8 mouse cellular contexts compared by ENCODE assay signal in genomic region chr4:41348584-41349198, GRCm38 (mm10). TPM values are rescaled to one million over a fixed set of nuclear protein-coding genes. Genes with fewer than 3 reads are reported as not detected.
DNase-seq lines count a peak whose midpoint lies in the region; ATAC-seq and TF ChIP-seq lines count a peak whose summit lies in the region.

Ubap1 (plus strand) TSS chr4:41348996.

- peak within 1 kb of the TSS; percentile 38 for H3K27ac ChIP-seq in MEL (ENCODE audit: control insufficient read depth, low read depth, low read length)
- peak within 1 kb of the TSS; percentile 75 for H3K27ac ChIP-seq in cerebellum, adult 2 months (ENCODE audit: insufficient read depth, low read length)
- H3K27ac ChIP-seq in forebrain, postnatal 0 days (ENCODE audit: low read depth, low read length) = peak within 1 kb of the TSS; percentile 92
- H3K27ac ChIP-seq in lung, embryonic 15.5 days = peak within 1 kb of the TSS; percentile 98

- H3K36me3 ChIP-seq in MEL (ENCODE audit: control insufficient read depth in 1 of 2, insufficient read depth in 2 of 2, low read length in 2 of 2) = peaks cover 0 to 23% of the 10 kb centered on the region in 2 experiments; a peak in 2 of 4 replicates
- no peaks in the 10 kb centered on the region for H3K36me3 ChIP-seq in forebrain, postnatal 0 days (ENCODE audit: insufficient read depth)
- peaks cover 7% of the 10 kb centered on the region for H3K36me3 ChIP-seq in lung, embryonic 15.5 days

- H3K27me3 ChIP-seq in MEL (ENCODE audit: control insufficient read depth in 1 of 2, insufficient read depth in 2 of 2, low read length in 2 of 2) = no peaks in the 10 kb centered on the region
- H3K27me3 ChIP-seq in cerebellum, adult 2 months (ENCODE audit: control insufficient read depth, insufficient read depth, low read length) = no peaks in the 10 kb centered on the region
- no peaks in the 10 kb centered on the region for H3K27me3 ChIP-seq in forebrain, postnatal 0 days (ENCODE audit: insufficient read depth, low read length)
- H3K27me3 ChIP-seq in lung, embryonic 15.5 days = no peaks in the 10 kb centered on the region

- H3K9ac ChIP-seq in MEL (ENCODE audit: control insufficient read depth, low read depth, low read length, poor library complexity, severe bottlenecking) = peak within 1 kb of the TSS; percentile 82
- peak within 1 kb of the TSS; percentile 76 for H3K9ac ChIP-seq in forebrain, postnatal 0 days
- H3K9ac ChIP-seq in lung, embryonic 15.5 days = peak within 1 kb of the TSS; percentile 89

- peak; percentile 80 to 89 for TF ChIP-seq POLR2A in MEL (IDR thresholded peaks at IDR 0.05; ENCODE audit: control insufficient read depth in 1 of 2, insufficient read depth in 1 of 2, low read depth in 1 of 2, low read length in 2 of 2, poor library complexity in 1 of 2)
- TF ChIP-seq POLR2A in cerebellum, adult 2 months (IDR thresholded peaks at IDR 0.05; ENCODE audit: borderline replicate concordance, insufficient read depth, low read length) = peak; percentile 84

- H3K4me3 ChIP-seq in MEL (ENCODE audit: control insufficient read depth in 1 of 2, insufficient read depth in 1 of 2, low read depth in 2 of 2, low read length in 2 of 2) = peak within 1 kb of the TSS; percentile 76 to 97
- peak within 1 kb of the TSS; percentile 80 for H3K4me3 ChIP-seq in cerebellum, adult 2 months (replicated peaks; ENCODE audit: insufficient read depth, low read depth, low read length)
- H3K4me3 ChIP-seq in forebrain, postnatal 0 days (ENCODE audit: low read depth, low read length) = peak within 1 kb of the TSS; percentile 93
- peak within 1 kb of the TSS; percentile 90 for H3K4me3 ChIP-seq in lung, embryonic 15.5 days

- peak; percentile 97 for DNase-seq in MEL (ENCODE audit: low read depth, low spot score)
- DNase-seq in cerebellum, adult 2 months = peak; percentile 92 to 95
- peak; percentile 97 for DNase-seq in forebrain, postnatal 0 days
- DNase-seq in heart, postnatal 4 days = peak; percentile 95
- DNase-seq in layer of hippocampus, adult 8-10 months (ENCODE audit: low spot score in 2 of 2) = peak; percentile 86 to 90
- peak; percentile 95 for DNase-seq in ovary, adult 18-20 months (ENCODE audit: low spot score)
- peak; percentile 92 for DNase-seq in thymus, postnatal 0 days (ENCODE audit: low spot score)

- H3K9me3 ChIP-seq in MEL (replicated peaks; ENCODE audit: insufficient read depth, low read length) = no peaks in the 10 kb centered on the region
- H3K9me3 ChIP-seq in forebrain, postnatal 0 days (ENCODE audit: low read length) = no peaks in the 10 kb centered on the region
- H3K9me3 ChIP-seq in lung, embryonic 15.5 days = no peaks in the 10 kb centered on the region

- TF ChIP-seq EP300 in MEL (IDR thresholded peaks at IDR 0.05; ENCODE audit: low read depth in 1 of 2, low read length in 2 of 2) = no peak

- H3K4me2 ChIP-seq in forebrain, postnatal 0 days (ENCODE audit: low read depth) = peak within 1 kb of the TSS; percentile 69
- peak within 1 kb of the TSS; percentile 65 for H3K4me2 ChIP-seq in lung, embryonic 15.5 days

- H3K79me2 ChIP-seq in MEL (ENCODE audit: control insufficient read depth, insufficient read depth, low read length, poor library complexity) = peaks cover 23% of the 10 kb centered on the region

- WGBS in cerebellum, adult 2 months = 1% methylated on average over 31 of the region's 31 CpGs
- WGBS in forebrain, postnatal 0 days = under 1% methylated on average over 31 of the region's 31 CpGs
- 1% methylated on average over 31 of the region's 31 CpGs for whole genome bisulfite sequencing in lung, embryonic 15.5 days

- TF ChIP-seq RAD21 in MEL (IDR thresholded peaks at IDR 0.05; ENCODE audit: low read depth, low read length) = no peak

- no peak for TF ChIP-seq CTCF in MEL (IDR thresholded peaks at IDR 0.05 in 2 of 3, conservative IDR thresholded peaks at IDR 0.05 in 1 of 3; ENCODE audit: control insufficient read depth in 1 of 3, insufficient read depth in 1 of 3, low read depth in 2 of 3, low read length in 3 of 3, poor library complexity in 1 of 3, severe bottlenecking in 1 of 3)
- no peak for TF ChIP-seq CTCF in cerebellum, adult 2 months (IDR thresholded peaks at IDR 0.05; ENCODE audit: borderline replicate concordance, insufficient read depth, low read depth, low read length)
- TF ChIP-seq CTCF in forebrain, postnatal 0 days (IDR thresholded peaks at IDR 0.05; ENCODE audit: low read depth) = no peak

- H3K4me1 ChIP-seq in MEL (ENCODE audit: control insufficient read depth in 1 of 2, insufficient read depth in 2 of 2, low read length in 2 of 2) = peaks cover 6 to 11% of the 10 kb centered on the region in 2 experiments
- no peaks in the 10 kb centered on the region for H3K4me1 ChIP-seq in cerebellum, adult 2 months (ENCODE audit: control insufficient read depth, insufficient read depth, low read length)
- no peaks in the 10 kb centered on the region for H3K4me1 ChIP-seq in forebrain, postnatal 0 days (ENCODE audit: insufficient read depth)
- H3K4me1 ChIP-seq in lung, embryonic 15.5 days = peaks cover 14% of the 10 kb centered on the region

- ATAC-seq in forebrain, postnatal 0 days = peak; percentile 99
- peak; percentile 99 for ATAC-seq in lung, embryonic 15.5 days (ENCODE audit: borderline replicate concordance, extremely low read depth, low FRiP score, low TSS enrichment)

TF ChIP-seq in MEL, 35 proteins besides CTCF, POLR2A, EP300 and RAD21 (continues in another document):
- TF ChIP-seq ZMIZ1 (IDR thresholded peaks at IDR 0.05; ENCODE audit: low read depth, low read length) (0 out of 2 replicates have a peak, but pooled peaks have one; percentile 36), GATA1 (IDR thresholded peaks at IDR 0.05; ENCODE audit: low read depth, low read length) (no peak), USF1 (IDR thresholded peaks at IDR 0.05; ENCODE audit: low read depth, low read length) (no peak), POLR2AphosphoS2 (IDR thresholded peaks at IDR 0.05; ENCODE audit: low read length) (peak; percentile 66; the same call in 1 of the 2 replicates), SIN3A (IDR thresholded peaks at IDR 0.05; ENCODE audit: low read length) (peak; percentile 79), MAX (IDR thresholded peaks at IDR 0.05; ENCODE audit: low read length) (no peak), UBTF (IDR thresholded peaks at IDR 0.05; ENCODE audit: borderline replicate concordance, insufficient read depth, low read depth, low read length) (no peak), GABPA (IDR thresholded peaks at IDR 0.05; ENCODE audit: low read depth, low read length) (no peak), ZKSCAN1 (IDR thresholded peaks at IDR 0.05; ENCODE audit: low read depth, low read length) (no peak), MXI1 (IDR thresholded peaks at IDR 0.05; ENCODE audit: low read depth, low read length) (peak; percentile 52), TBP (IDR thresholded peaks at IDR 0.05; ENCODE audit: low read depth, low read length) (no peak), RCOR1 (IDR thresholded peaks at IDR 0.05; ENCODE audit: low read depth, low read length) (peak; percentile 56; the same call in 1 of the 2 replicates), MYB (IDR thresholded peaks at IDR 0.05; ENCODE audit: low read depth, low read length) (no peak), ZC3H11A (IDR thresholded peaks at IDR 0.05; ENCODE audit: low read depth, low read length) (peak; percentile 34; the same call in 1 of the 2 replicates), NELFE (IDR thresholded peaks at IDR 0.05; ENCODE audit: low read depth, low read length) (peak; percentile 77; the same call in 1 of the 2 replicates), E2F4 (IDR thresholded peaks at IDR 0.05; ENCODE audit: borderline replicate concordance, low read depth, low read length) (0 out of 2 replicates have a peak, but pooled peaks have one; percentile 19), MAZ (IDR thresholded peaks at IDR 0.05; ENCODE audit: low read depth, low read length) (peak; percentile 75), BHLHE40 (IDR thresholded peaks at IDR 0.05; ENCODE audit: borderline replicate concordance, low read depth, low read length) (no peak), USF2 (IDR thresholded peaks at IDR 0.05; ENCODE audit: borderline replicate concordance in 1 of 2, insufficient read depth in 1 of 2, low read depth in 1 of 2, low read length in 2 of 2) (no peak), HCFC1 (IDR thresholded peaks at IDR 0.05; ENCODE audit: low read depth, low read length) (peak; percentile 75), SMC3 (IDR thresholded peaks at IDR 0.05; ENCODE audit: low read depth, low read length) (no peak), ELF1 (IDR thresholded peaks at IDR 0.05; ENCODE audit: low read depth, low read length) (peak; percentile 38; the same call in 1 of the 2 replicates), TCF12 (IDR thresholded peaks at IDR 0.05; ENCODE audit: low read depth, low read length) (peak; percentile 29; the same call in 1 of the 2 replicates), MYC (IDR thresholded peaks at IDR 0.05; ENCODE audit: low read depth, low read length) (no peak), ZNF384 (IDR thresholded peaks at IDR 0.05; ENCODE audit: low read depth, low read length) (no peak), MAFK (IDR thresholded peaks at IDR 0.05; ENCODE audit: borderline replicate concordance, low read depth, low read length) (no peak), TAL1 (IDR thresholded peaks at IDR 0.05; ENCODE audit: low read length) (no peak), JUND (IDR thresholded peaks at IDR 0.05; ENCODE audit: low read depth, low read length) (no peak), CHD1 (IDR thresholded peaks at IDR 0.05; ENCODE audit: low read depth, low read length) (no peak), ETS1 (IDR thresholded peaks at IDR 0.05; ENCODE audit: low read depth, low read length) (peak; percentile 64), POLR2AphosphoS5 (IDR thresholded peaks at IDR 0.05; ENCODE audit: borderline replicate concordance, low read depth, low read length) (no peak), MEF2A (IDR thresholded peaks at IDR 0.05; ENCODE audit: extremely low read depth, insufficient replicate concordance, low read depth, low read length, poor library complexity, severe bottlenecking) (no peak)

RNA-seq across cellular contexts. Expression of gene Ubap1, which starts in this region (rescaled TPM):
- 9.1 and 12.8 TPM in 2 replicates for total RNA-seq in MEL (2012; rRNA removed)
- polyA plus RNA-seq in MEL (2012; ENCODE audit: insufficient read depth in 1 of 2, insufficient read length in 2 of 2, low read depth in 1 of 2, low replicate concordance in 2 of 2, missing spikeins in 1 of 2) = 10 to 100 TPM in 1 of 2 experiments, not detected in 1; 15.7 TPM
- 55.9 and 59.5 TPM in 2 replicates for polyA plus RNA-seq in cerebellum, adult 2 months (2012; rRNA removed)
- 38.2 and 50.3 TPM in 2 replicates for total RNA-seq in forebrain, postnatal 0 days (2014; rRNA removed)
- polyA plus RNA-seq in forebrain, postnatal 0 days (2015; fragmentation: Nextera tagmentation; extraction: Ambion mirVana) = 52.7 and 59.3 TPM in 2 replicates
- 10 to 100 TPM; 35.1 to 38.4 TPM for total RNA-seq in heart, postnatal 4 days (2021)
- 10 to 100 TPM; 42.1 to 48.0 (median 44.9) TPM for total RNA-seq in layer of hippocampus, adult 8-10 months (2022)
- 47.7 and 53.9 TPM in 2 replicates for polyA plus RNA-seq in lung, embryonic 15.5 days (2015; fragmentation: Nextera tagmentation; extraction: Ambion mirVana)
- polyA plus RNA-seq in thymus, postnatal 0 days (2015; fragmentation: Nextera tagmentation; extraction: Ambion mirVana) = 37.2 and 43.2 TPM in 2 replicates

Comparison
In these comparisons a context has a peak if more than half of its experiments do, and no peak if none do; other contexts are left out.
1. Peak in every context shown above with its lines: DNase-seq, ATAC-seq, H3K4me3 ChIP-seq and H3K27ac ChIP-seq.
2. H3K27ac ChIP-seq: peak in every context shown above with its lines; median percentile 98 in lung, embryonic 15.5 days; 92 in forebrain, postnatal 0 days; 75 in cerebellum, adult 2 months; 38 in MEL.